Mouse (Mus musculus): Measurements from ENCODE around the gene Ccdc42. TPM values are rescaled to one million over a fixed set of nuclear protein-coding genes. Genes with fewer than 3 reads are reported as not detected.

Ccdc42 gene
- not detected in 2 replicates for total RNA-seq (2012; rRNA removed)
- not detected in 2 replicates for total RNA-seq (2014; rRNA removed)
- polyA plus RNA-seq (2012; ENCODE audit: insufficient read length, low read depth): not detected in 2 replicates

DNA sequence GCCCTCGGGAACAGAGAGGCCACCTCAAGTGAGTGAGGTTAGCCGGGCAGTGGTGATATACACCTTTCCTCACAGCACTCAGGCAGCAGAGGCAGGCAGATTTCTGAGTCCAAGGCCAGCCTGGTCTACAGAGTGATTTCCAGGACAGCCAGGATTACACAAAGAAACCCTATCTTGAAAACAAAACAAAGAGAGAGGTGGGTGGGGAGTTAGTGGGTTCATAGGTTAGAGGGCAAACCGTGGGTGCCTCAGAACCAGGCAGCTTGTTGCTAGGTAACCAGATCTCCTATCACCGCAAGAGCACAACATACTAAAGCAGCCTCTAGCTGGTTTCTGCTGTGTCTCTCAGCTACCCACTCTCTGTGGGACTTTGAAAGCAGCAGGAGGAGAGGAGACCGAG is at the start of gene Ccdc42:
Gene Ccdc42 (plus strand): TSS at position 301 of the 400 bp plus-strand sequence.
- no peak for TF ChIP-seq MAZ (IDR thresholded peaks at IDR 0.05; ENCODE audit: low read depth, low read length)
- TF ChIP-seq CTCF (conservative IDR thresholded peaks at IDR 0.05 in 1 of 2, IDR thresholded peaks at IDR 0.05 in 1 of 2; ENCODE audit: low read depth in 2 of 2, low read length in 2 of 2): no peak
- no peak for TF ChIP-seq E2F4 (IDR thresholded peaks at IDR 0.05; ENCODE audit: insufficient replicate concordance, low read depth, low read length)
- H3K4me1 ChIP-seq (ENCODE audit: control insufficient read depth in 1 of 2, insufficient read depth in 2 of 2): no peaks in the 10 kb centered on the region
- dilution Hi-C loops (cut with MboI; ENCODE audit: extremely low pct_ligation_motif_present, extremely low pct_unique_long_range_greater_than_20kb, low sequenced_read_pairs) (no loop called here), in situ Hi-C loops (cut with MboI; ENCODE audit: low pct_ligation_motif_present, low pct_unique_long_range_greater_than_20kb, low sequenced_read_pairs) (loop anchor here (5.0 to 10.0 kb wide), 2 partner anchors 121 to 218 kb away; no protein-coding TSS in a partner anchor)
- no peaks in the 10 kb centered on the region for H3K36me3 ChIP-seq (replicated peaks in 1 of 2; ENCODE audit: control insufficient read depth in 1 of 2, insufficient read depth in 1 of 2, low read length in 1 of 2)
- no peak within 1 kb of the TSS for H3K9ac ChIP-seq (ENCODE audit: insufficient read depth, low read depth)
- H3K27me3 ChIP-seq (replicated peaks): peaks cover 24% of the 10 kb centered on the region
- H3K9me3 ChIP-seq (replicated peaks; ENCODE audit: low read length): no peaks in the 10 kb centered on the region
- H3K4me3 ChIP-seq (replicated peaks in 1 of 3; ENCODE audit: low read depth in 2 of 3, low read length in 2 of 3, poor library complexity in 1 of 3): no peak within 1 kb of the TSS
- H3K79me2 ChIP-seq (replicated peaks; ENCODE audit: control insufficient read depth, extremely low read depth, insufficient read depth, poor library complexity, severe bottlenecking): no peaks in the 10 kb centered on the region
- DNase-seq (ENCODE audit: extremely low read depth): no peak
- H3K4me2 ChIP-seq (ENCODE audit: insufficient read depth, low read depth, poor library complexity, severe bottlenecking): no peak within 1 kb of the TSS
- H3K27ac ChIP-seq (ENCODE audit: insufficient read depth, low read depth): no peak within 1 kb of the TSS

DNA sequence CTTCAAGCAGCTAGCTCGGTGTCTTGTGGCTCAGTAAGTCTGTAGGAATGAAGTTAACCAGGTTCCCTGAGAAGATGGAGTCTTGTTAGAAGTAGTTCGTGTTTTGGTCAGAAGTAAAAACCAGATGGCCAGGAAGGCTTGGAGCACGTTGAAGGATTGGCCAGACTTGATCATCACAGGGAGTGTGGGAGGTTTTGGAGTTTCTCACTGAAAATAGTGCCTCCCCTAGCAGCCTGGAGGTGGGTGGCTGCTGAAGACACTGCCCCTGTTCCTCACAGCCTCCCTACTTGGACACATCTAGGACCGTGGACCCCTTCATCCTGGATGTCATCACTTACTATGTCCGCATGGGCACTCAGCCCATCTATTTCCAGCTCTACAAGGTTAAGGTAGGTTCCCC is 47.2 kb upstream of the Ccdc42 start:
- Histone ChIP-seq H3K4me1 (ENCODE audit: control insufficient read depth in 1 of 2, insufficient read depth in 2 of 2) (peaks cover 0 to 22% of the 10 kb centered on the region in 2 experiments; a peak in 2 of 4 replicates), H3K27ac (ENCODE audit: insufficient read depth, low read depth) (no peak overlapping the region), H3K79me2 (replicated peaks; ENCODE audit: control insufficient read depth, extremely low read depth, insufficient read depth, poor library complexity, severe bottlenecking) (no peaks in the 10 kb centered on the region), H3K4me2 (ENCODE audit: insufficient read depth, low read depth, poor library complexity, severe bottlenecking) (no peak overlapping the region), H3K27me3 (replicated peaks) (no peaks in the 10 kb centered on the region), H3K36me3 (replicated peaks in 1 of 2; ENCODE audit: control insufficient read depth in 1 of 2, insufficient read depth in 1 of 2, low read length in 1 of 2) (peaks cover 70 to 89% of the 10 kb centered on the region in 2 experiments), H3K9ac (ENCODE audit: insufficient read depth, low read depth) (no peak overlapping the region), H3K9me3 (replicated peaks; ENCODE audit: low read length) (no peaks in the 10 kb centered on the region), H3K4me3 (replicated peaks in 1 of 3; ENCODE audit: low read depth in 2 of 3, low read length in 2 of 3, poor library complexity in 1 of 3) (no peak overlapping the region)
- in situ Hi-C loops (cut with MboI; ENCODE audit: low pct_ligation_motif_present, low pct_unique_long_range_greater_than_20kb, low sequenced_read_pairs) (loop anchor here (5.0 kb wide), 1 partner anchor 32 kb away; no protein-coding TSS in a partner anchor), dilution Hi-C loops (cut with MboI; ENCODE audit: extremely low pct_ligation_motif_present, extremely low pct_unique_long_range_greater_than_20kb, low sequenced_read_pairs) (no loop called here)
- DNase-seq (ENCODE audit: extremely low read depth): no peak
- TF ChIP-seq JUND (conservative IDR thresholded peaks at IDR 0.05; ENCODE audit: low read depth, low read length): no peak
- no peak for TF ChIP-seq ZC3H11A (IDR thresholded peaks at IDR 0.05; ENCODE audit: low read depth, low read length)
- no peak for TF ChIP-seq PAX5 (IDR thresholded peaks at IDR 0.05; ENCODE audit: low read length)
- TF ChIP-seq MEF2A (IDR thresholded peaks at IDR 0.05; ENCODE audit: borderline replicate concordance, low read depth, low read length): no peak
- no peak for TF ChIP-seq CTCF (conservative IDR thresholded peaks at IDR 0.05 in 1 of 2, IDR thresholded peaks at IDR 0.05 in 1 of 2; ENCODE audit: low read depth in 2 of 2, low read length in 2 of 2)
- TF ChIP-seq JUN (IDR thresholded peaks at IDR 0.05; ENCODE audit: insufficient read depth, low read depth, low read length): no peak
- no peak for TF ChIP-seq ELF1 (IDR thresholded peaks at IDR 0.05; ENCODE audit: low read depth, low read length)
- TF ChIP-seq GABPA (IDR thresholded peaks at IDR 0.05; ENCODE audit: insufficient replicate concordance, low read depth, low read length): no peak
- no peak for TF ChIP-seq MXI1 (IDR thresholded peaks at IDR 0.05; ENCODE audit: low read depth, low read length)
- no peak for TF ChIP-seq BHLHE40 (IDR thresholded peaks at IDR 0.05; ENCODE audit: low read depth, low read length)
- no peak for TF ChIP-seq ZMIZ1 (IDR thresholded peaks at IDR 0.05; ENCODE audit: low read depth, low read length)
- no peak for TF ChIP-seq RAD21 (IDR thresholded peaks at IDR 0.05; ENCODE audit: low read depth, low read length)
- no peak for TF ChIP-seq HCFC1 (IDR thresholded peaks at IDR 0.05; ENCODE audit: low read depth, low read length)
- no peak for TF ChIP-seq POLR2AphosphoS2 (IDR thresholded peaks at IDR 0.05; ENCODE audit: low read depth, low read length)
